Mouse (Mus musculus) liver, postnatal 0 days (tissue): ENCODE data around the gene Gpx4. TPM values are rescaled to one million over a fixed set of nuclear protein-coding genes. Genes with fewer than 3 reads are reported as not detected.

Experiments
- ATAC-seq: fragments of 200-750 bp; cut with Nextera tagmentation; 2 replicates; pipeline ENCODE4 v1.8.0; 2017; ENCODE audit warnings: mild to moderate bottlenecking, moderate library complexity
- DNase-seq: peaks from one replicate; pipeline ENCODE4 v3.0.0-alpha.2; 2016
- H3K27ac ChIP-seq: fragments of 300-500 bp; sonication (generic); 2 replicates; pipeline ENCODE4 v1.5.1; 2014; ENCODE audit warnings: antibody characterized with exemption, moderate library complexity, mild to moderate bottlenecking, low read depth
- H3K27me3 ChIP-seq: fragments of 300-500 bp; sonication (generic); 2 replicates; pipeline ENCODE4 v1.6.1; 2014; ENCODE audit warnings: low read length, control low read depth, mixed read lengths; ENCODE audit not compliant: insufficient read depth
- H3K36me3 ChIP-seq: fragments of 300-500 bp; sonication (generic); replicated peaks from 2 replicates; pipeline ENCODE4 v1.6.1; 2014; ENCODE audit warnings: mild to moderate bottlenecking, control low read depth, low read length, moderate library complexity, mixed read lengths; ENCODE audit not compliant: insufficient read depth
- H3K4me1 ChIP-seq: fragments of 300-500 bp; sonication (generic); 2 replicates; pipeline ENCODE4 v1.6.1; 2014; ENCODE audit warnings: antibody characterized with exemption, mild to moderate bottlenecking, control low read depth; ENCODE audit not compliant: insufficient read depth
- H3K4me2 ChIP-seq: fragments of 300-500 bp; sonication (generic); 2 replicates; pipeline ENCODE4 v1.6.1; 2014; ENCODE audit warnings: low read depth, mild to moderate bottlenecking, low read length, moderate library complexity, mixed read lengths
- H3K4me3 ChIP-seq: fragments of 300-500 bp; sonication (generic); 2 replicates; pipeline ENCODE4 v1.5.1; 2014; ENCODE audit warnings: low read depth, low read length
- H3K9ac ChIP-seq: fragments of 300-500 bp; sonication (generic); replicated peaks from 2 replicates; pipeline ENCODE4 v1.6.1; 2014; ENCODE audit warnings: mild to moderate bottlenecking, moderate library complexity
- H3K9me3 ChIP-seq: fragments of 300-500 bp; sonication (generic); 2 replicates; pipeline ENCODE4 v1.6.1; 2016; ENCODE audit warnings: mild to moderate bottlenecking, control low read depth, low read length, mixed read lengths
- CTCF ChIP-seq: sonication (generic); IDR thresholded peaks from 2 replicates; pipeline ENCODE4 v1.5.1; 2016; ENCODE audit warnings: antibody characterized with exemption, low read depth
- EP300 ChIP-seq: IDR thresholded peaks from 2 replicates; pipeline ENCODE4 v1.6.1; 2016; ENCODE audit warnings: antibody characterized with exemption, low read depth, mild to moderate bottlenecking
- WGBS: fragments of 180-500 bp; shearing (Covaris S2); extraction: QIAGEN DNeasy Blood & Tissue Kit; methylation state at CpG from one replicate; pipeline ENCODE4 v1.1.7; 2014; ENCODE audit not compliant: insufficient replicate concordance; 5-methylcytosine and 5-hydroxymethylcytosine counted together
- polyA plus RNA-seq: library from polyadenylated mRNA; unstranded; fragments of >200 nt; fragmentation: Nextera tagmentation; extraction: Ambion mirVana; gene quantifications from 2 replicates; pipeline ENCODE4 v1.2.1, GENCODE M21; 2015

The Gpx4 gene
- polyA plus RNA-seq, 1 experiment from 2014 or later, result 537 TPM

- Histone ChIP-seq H3K4me2 (no peak overlapping the region), H3K4me1 (peaks cover 41% of the 10 kb centered on the region), H3K9ac (no peak overlapping the region), H3K9me3 (no peaks in the 10 kb centered on the region), H3K27ac (no peak overlapping the region), H3K27me3 (no peaks in the 10 kb centered on the region), H3K4me3 (no peak overlapping the region), H3K36me3 (peaks cover 4% of the 10 kb centered on the region; the same call in 1 of the 2 replicates)
- TF ChIP-seq CTCF (no peak), EP300 (no peak)
- ATAC-seq (no peak), DNase-seq (no peak)
- WGBS, result 77% methylated on average over 5 of the region's 5 CpGs
These were observed 45.7 kb downstream of the Gpx4 start for GRCm38 (mm10) chr10:80092690-80093089.

- DNase-seq, result no peak
- H3K9me3 ChIP-seq, result no peaks in the 10 kb centered on the region
- H3K4me1 ChIP-seq, result peaks cover 52% of the 10 kb centered on the region
- WGBS, result 91% methylated on average over 6 of the region's 6 CpGs
- no peak overlapping the region for H3K27ac ChIP-seq
- peak overlapping the region; percentile 16; the same call in 1 of the 2 replicates for H3K9ac ChIP-seq
- H3K27me3 ChIP-seq, result no peaks in the 10 kb centered on the region
- no peak overlapping the region for H3K4me2 ChIP-seq
- TF ChIP-seq CTCF, result no peak
- TF ChIP-seq EP300, result no peak
- ATAC-seq, result peak; percentile 38; the same call in 1 of the 2 replicates
- peaks cover 4% of the 10 kb centered on the region; the same call in 1 of the 2 replicates for H3K36me3 ChIP-seq
- H3K4me3 ChIP-seq, result no peak overlapping the region
These were observed 47.1 kb downstream of the Gpx4 start for GRCm38 (mm10) chr10:80094085-80094484.

GRCm38 (mm10) chr10:80094684-80095083 is 47.7 kb downstream of the Gpx4 start:
- 74% methylated on average over 3 of the region's 3 CpGs for WGBS
- Histone ChIP-seq H3K9me3 (no peaks in the 10 kb centered on the region), H3K4me3 (no peak overlapping the region), H3K27ac (no peak overlapping the region), H3K36me3 (peaks cover 4% of the 10 kb centered on the region; the same call in 1 of the 2 replicates), H3K4me2 (no peak overlapping the region), H3K27me3 (no peaks in the 10 kb centered on the region), H3K9ac (0 out of 2 replicates have a peak overlapping the region, but pooled peaks have one; percentile 26), H3K4me1 (peaks cover 53% of the 10 kb centered on the region)
- DNase-seq (no peak), ATAC-seq (no peak)
- no peak for TF ChIP-seq CTCF
- TF ChIP-seq EP300, result no peak

- 83% methylated on average over 5 of the region's 5 CpGs for WGBS
- DNase-seq (no peak), ATAC-seq (no peak)
- Histone ChIP-seq H3K4me1 (peaks cover 62% of the 10 kb centered on the region), H3K9me3 (no peaks in the 10 kb centered on the region), H3K4me2 (no peak overlapping the region), H3K27ac (no peak overlapping the region), H3K9ac (no peak overlapping the region), H3K27me3 (no peaks in the 10 kb centered on the region), H3K36me3 (peaks cover 7% of the 10 kb centered on the region; the same call in 1 of the 2 replicates), H3K4me3 (no peak overlapping the region)
- no peak for TF ChIP-seq EP300
- TF ChIP-seq CTCF, result no peak
These were observed 48.6 kb downstream of the Gpx4 start for GRCm38 (mm10) chr10:80095547-80095946.

DNA sequence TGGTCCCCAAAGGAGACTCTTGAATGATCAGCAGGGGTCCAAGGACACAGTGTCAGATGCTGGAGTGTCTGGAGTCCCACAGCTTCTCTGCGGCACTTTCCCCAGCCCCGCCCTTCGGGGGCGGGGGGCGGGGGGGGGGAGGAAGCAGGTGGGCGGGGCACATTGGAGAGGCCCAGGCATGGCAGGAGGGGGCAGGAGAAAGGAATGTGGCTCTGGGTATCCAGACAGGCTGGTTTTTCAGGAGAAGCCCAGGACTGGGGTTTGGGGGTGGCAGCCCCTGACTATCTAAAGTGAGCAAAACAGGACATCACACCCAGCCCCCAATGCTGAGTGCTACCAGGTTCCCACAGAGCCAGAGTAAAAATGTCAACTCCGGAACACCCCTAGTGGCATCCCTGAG is 50.3 kb downstream of the Gpx4 start:
- TF ChIP-seq EP300 (no peak), CTCF (no peak)
- Histone ChIP-seq H3K9me3 (no peaks in the 10 kb centered on the region), H3K4me3 (no peak overlapping the region), H3K9ac (no peak overlapping the region), H3K36me3 (peaks cover 8% of the 10 kb centered on the region; the same call in 1 of the 2 replicates), H3K4me2 (peak overlapping the region; percentile 46), H3K4me1 (peaks cover 74% of the 10 kb centered on the region), H3K27ac (peak overlapping the region; percentile 12; the same call in 1 of the 2 replicates), H3K27me3 (no peaks in the 10 kb centered on the region)
- ATAC-seq (no peak), DNase-seq (peak; percentile 65)
- WGBS, result 14% methylated on average over 5 of the region's 7 CpGs

DNA sequence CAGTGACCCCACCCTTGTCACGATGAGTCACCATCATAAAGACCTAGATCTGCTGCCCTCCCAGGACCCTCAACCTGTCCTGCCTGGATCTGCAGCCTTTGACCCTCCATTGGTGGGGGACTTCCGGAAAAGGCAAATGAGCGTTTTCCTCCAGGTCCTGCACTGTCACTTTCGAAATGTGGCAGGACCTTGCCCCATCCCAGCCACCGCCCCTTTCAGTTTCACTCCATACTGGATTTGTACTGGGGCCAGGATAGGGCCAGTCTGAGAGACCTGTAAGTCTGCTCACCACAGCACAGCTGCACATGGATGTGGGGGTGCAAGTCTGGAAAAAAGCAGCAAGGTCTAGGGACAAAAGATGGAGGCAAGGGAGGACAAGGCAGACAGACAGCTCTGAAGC is 51.7 kb downstream of the Gpx4 start:
- H3K9me3 ChIP-seq, result no peaks in the 10 kb centered on the region
- H3K27ac ChIP-seq, result peak overlapping the region; percentile 64
- H3K9ac ChIP-seq, result 0 out of 2 replicates have a peak overlapping the region, but pooled peaks have one; percentile 11
- H3K4me2 ChIP-seq, result peak overlapping the region; percentile 55
- DNase-seq (peak; percentile 67), ATAC-seq (peak; percentile 35; the same call in 1 of the 2 replicates)
- 0 out of 2 replicates have a peak overlapping the region, but pooled peaks have one; percentile 3 for H3K4me3 ChIP-seq
- 36% methylated on average over 5 of the region's 5 CpGs for WGBS
- no peak for TF ChIP-seq EP300
- no peak for TF ChIP-seq CTCF
- no peaks in the 10 kb centered on the region for H3K27me3 ChIP-seq
- H3K4me1 ChIP-seq, result peaks cover 83% of the 10 kb centered on the region
- H3K36me3 ChIP-seq, result peaks cover 8% of the 10 kb centered on the region; the same call in 1 of the 2 replicates
